Mouse (Mus musculus) liver, adult 2 months (tissue): ENCODE data around the gene Acly.

Experiments
- CTCF ChIP-seq: fragments of 200-500 bp; IDR thresholded peaks from 2 replicates; pipeline ENCODE4 v1.5.1; 2011; ENCODE audit warnings: low read depth, low read length, control low read depth
- POLR2A ChIP-seq: fragments of 200-500 bp; IDR thresholded peaks from 2 replicates; pipeline ENCODE4 v1.6.1; 2011; ENCODE audit warnings: low read length, control low read depth; ENCODE audit not compliant: insufficient read depth; ENCODE audit errors: extremely low read depth

DNA sequence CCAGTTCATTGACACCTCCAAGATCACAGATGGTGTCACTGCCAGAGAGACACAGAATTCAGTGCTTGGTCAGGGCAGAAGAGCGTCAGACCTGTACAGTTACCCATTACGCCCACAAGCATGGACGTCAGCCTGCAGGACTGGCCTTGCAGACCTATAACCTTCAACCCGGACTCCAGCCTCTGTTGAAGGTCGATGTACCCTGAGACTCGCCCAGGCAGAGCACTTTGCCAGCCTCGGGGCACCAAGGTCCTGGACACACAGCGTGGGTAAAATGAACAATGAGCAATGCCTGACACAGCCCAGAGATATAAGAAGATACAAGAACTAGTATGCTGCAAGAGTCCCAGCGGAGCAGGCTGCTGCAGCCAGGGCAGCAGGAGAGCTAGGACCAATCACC, 12.7 kb downstream of the Acly start:
- TF ChIP-seq CTCF: no peak
- no peak for TF ChIP-seq POLR2A
